Mouse (Mus musculus): ENCODE results near the gene Pknox2. TPM values are rescaled to one million over a fixed set of nuclear protein-coding genes. Genes with fewer than 3 reads are reported as not detected.

Gene Pknox2
- polyA plus RNA-seq, 1 experiment, result 8.5 TPM

DNA sequence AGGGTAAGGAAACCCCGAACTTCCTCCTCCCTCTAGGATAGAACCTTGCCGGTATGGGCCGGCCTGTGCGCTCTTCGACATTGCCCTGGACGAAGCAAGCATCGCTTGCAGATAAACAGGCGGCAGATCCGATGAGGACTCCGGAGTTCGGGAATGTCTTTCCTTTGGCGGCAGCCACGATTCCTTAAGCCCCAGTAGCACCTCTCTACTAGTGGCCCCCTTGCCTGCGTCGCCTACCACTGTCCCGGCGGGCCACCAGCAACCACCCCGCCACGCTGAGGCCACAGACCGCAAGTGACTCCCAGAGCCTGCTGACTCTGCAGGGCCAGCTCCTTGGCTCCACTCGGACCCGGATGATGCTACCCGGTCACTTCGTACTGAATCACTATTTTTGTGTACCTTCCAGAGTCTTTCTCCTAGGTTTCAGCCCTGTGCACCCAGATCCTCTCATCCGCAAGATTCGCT is 2.0 kb downstream of the Pknox2 start:
- H3K79me3 ChIP-seq (ENCODE audit: low read depth), result no peaks in the 10 kb centered on the region
- H3K27me3 ChIP-seq (ENCODE audit: control insufficient read depth, insufficient read depth, insufficient read length), result no peaks in the 10 kb centered on the region
- no peak for TF ChIP-seq CTCF (IDR thresholded peaks at IDR 0.05; ENCODE audit: control insufficient read depth, insufficient read depth, insufficient read length)
- TF ChIP-seq USF1 (IDR thresholded peaks at IDR 0.05; ENCODE audit: low read depth), result no peak
- no peak for TF ChIP-seq CEBPB (IDR thresholded peaks at IDR 0.05; ENCODE audit: low read depth)
- no peak for TF ChIP-seq MYOD1 (IDR thresholded peaks at IDR 0.05; ENCODE audit: control insufficient read depth, insufficient read length, low read depth)
- TF ChIP-seq FOSL1 (IDR thresholded peaks at IDR 0.05; ENCODE audit: insufficient read depth, low read length, poor library complexity, severe bottlenecking), result no peak
- TF ChIP-seq MAX (IDR thresholded peaks at IDR 0.05), result no peak
- no peak for TF ChIP-seq MYOG (IDR thresholded peaks at IDR 0.05; ENCODE audit: control insufficient read depth, extremely low read depth, insufficient read length)
- H3ac ChIP-seq (ENCODE audit: control insufficient read depth, insufficient read length, low read depth), result peak overlapping the region; percentile 16
- no peak overlapping the region for H3K4me3 ChIP-seq (ENCODE audit: insufficient read depth, poor library complexity, severe bottlenecking)
- no peaks in the 10 kb centered on the region for H3K36me3 ChIP-seq (ENCODE audit: control insufficient read depth, insufficient read depth)
- H3K79me2 ChIP-seq (ENCODE audit: control insufficient read depth, insufficient read depth), result no peaks in the 10 kb centered on the region

DNA sequence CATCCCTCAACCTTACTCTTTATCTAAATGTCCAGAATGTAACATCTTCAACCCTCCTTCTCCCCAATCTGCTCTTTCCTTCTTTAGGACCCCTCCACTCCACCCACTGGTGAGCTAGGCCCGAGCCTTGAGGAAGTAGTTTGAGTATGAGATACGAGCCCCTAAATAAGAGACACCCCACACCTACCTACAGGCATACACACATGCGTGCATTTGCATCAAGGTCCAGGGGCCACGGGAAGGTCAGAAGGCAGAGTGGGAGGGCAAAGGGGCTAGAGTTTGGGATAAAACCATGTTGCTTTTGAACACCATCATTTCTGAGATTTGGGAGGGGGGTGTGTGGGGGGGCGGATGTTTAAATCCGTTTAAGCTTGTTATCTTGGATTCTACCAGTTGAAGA is 2.5 kb downstream of the Pknox2 start:
- no peak for TF ChIP-seq MYOG (IDR thresholded peaks at IDR 0.05; ENCODE audit: control insufficient read depth, extremely low read depth, insufficient read length)

DNA sequence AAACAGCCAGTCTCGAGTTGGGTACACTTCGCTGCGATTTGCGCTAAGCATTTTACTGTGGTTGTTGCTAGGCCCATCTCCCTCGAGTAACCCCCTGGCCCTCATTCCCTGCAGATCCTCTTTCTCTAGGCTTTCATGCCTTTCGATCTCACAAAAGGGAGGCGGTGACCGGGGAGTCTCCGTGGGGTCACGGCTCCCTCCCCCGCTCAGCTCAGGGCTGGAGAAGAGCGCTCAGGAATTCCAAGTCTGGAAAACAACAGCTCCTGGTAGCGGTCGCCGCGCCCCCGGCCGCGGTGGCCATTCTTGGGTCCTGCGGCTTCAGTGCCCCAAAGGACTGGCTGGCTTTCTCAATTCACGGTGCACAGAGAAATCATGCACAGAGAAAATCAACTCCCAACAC is 3.0 kb downstream of the Pknox2 start:
- H3ac ChIP-seq (ENCODE audit: control insufficient read depth, insufficient read length, low read depth), result no peak overlapping the region
- no peaks in the 10 kb centered on the region for H3K27me3 ChIP-seq (ENCODE audit: control insufficient read depth, insufficient read depth, insufficient read length)
- no peak overlapping the region for H3K4me3 ChIP-seq (ENCODE audit: insufficient read depth, poor library complexity, severe bottlenecking)
- H3K79me3 ChIP-seq (ENCODE audit: low read depth), result no peaks in the 10 kb centered on the region
- H3K36me3 ChIP-seq (ENCODE audit: control insufficient read depth, insufficient read depth), result no peaks in the 10 kb centered on the region
- TF ChIP-seq MYOG (IDR thresholded peaks at IDR 0.05; ENCODE audit: control insufficient read depth, extremely low read depth, insufficient read length), result no peak
- no peaks in the 10 kb centered on the region for H3K79me2 ChIP-seq (ENCODE audit: control insufficient read depth, insufficient read depth)

More for the DNA sequence above, 2.5 kb downstream of the Pknox2 start:
- H3ac ChIP-seq (ENCODE audit: control insufficient read depth, insufficient read length, low read depth), result no peak overlapping the region
- H3K79me2 ChIP-seq (ENCODE audit: control insufficient read depth, insufficient read depth), result no peaks in the 10 kb centered on the region
- no peaks in the 10 kb centered on the region for H3K36me3 ChIP-seq (ENCODE audit: control insufficient read depth, insufficient read depth)
- no peaks in the 10 kb centered on the region for H3K27me3 ChIP-seq (ENCODE audit: control insufficient read depth, insufficient read depth, insufficient read length)
- no peak overlapping the region for H3K4me3 ChIP-seq (ENCODE audit: insufficient read depth, poor library complexity, severe bottlenecking)
- no peaks in the 10 kb centered on the region for H3K79me3 ChIP-seq (ENCODE audit: low read depth)

DNA sequence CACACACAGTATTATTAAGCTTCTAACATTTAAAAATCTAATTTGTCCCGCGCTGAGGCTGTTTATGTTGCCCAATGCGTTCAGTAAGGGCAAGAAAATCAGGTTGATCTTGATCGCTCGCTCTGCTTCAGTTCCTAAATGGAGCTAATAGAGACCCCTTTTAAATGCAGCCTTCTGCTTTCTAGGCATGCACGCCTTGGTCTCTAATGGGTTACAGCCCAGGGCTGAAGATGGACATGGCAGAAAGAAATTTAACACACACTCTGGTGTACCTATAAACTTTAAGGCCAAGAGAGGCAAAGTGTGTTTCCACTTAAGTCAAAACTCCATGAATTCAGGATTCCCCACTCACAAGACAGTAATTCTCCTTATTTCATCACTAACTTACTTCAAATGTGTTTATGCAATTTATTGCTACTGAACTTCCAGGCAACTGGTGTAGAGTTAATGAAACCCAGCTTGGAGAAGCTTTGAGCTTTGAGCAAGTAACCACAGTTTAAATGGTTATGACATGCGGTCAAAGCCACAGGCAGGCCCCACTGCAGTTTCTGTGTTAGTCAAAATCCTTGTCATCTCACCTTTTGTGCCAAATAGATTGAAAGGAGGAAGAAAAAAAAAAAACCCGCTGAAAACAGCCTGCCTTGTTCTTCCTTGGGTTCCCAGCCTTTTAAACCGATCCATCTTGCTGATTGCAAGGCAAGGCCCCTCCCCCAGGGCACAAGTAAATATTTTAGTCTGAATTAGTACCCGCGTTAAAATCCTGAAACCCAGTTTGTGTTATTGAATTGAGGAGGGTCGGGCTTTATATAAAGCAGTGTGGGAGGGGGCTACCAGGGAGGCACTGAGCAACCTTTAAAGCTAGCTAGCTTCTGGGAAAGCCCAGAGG is 3.9 kb downstream of the Pknox2 start:
- Histone ChIP-seq H3K27me3 (ENCODE audit: control insufficient read depth, insufficient read depth, insufficient read length) (no peaks in the 10 kb centered on the region), H3K36me3 (ENCODE audit: control insufficient read depth, insufficient read depth) (no peaks in the 10 kb centered on the region), H3ac (ENCODE audit: control insufficient read depth, insufficient read length, low read depth) (no peak overlapping the region), H3K4me3 (ENCODE audit: insufficient read depth, poor library complexity, severe bottlenecking) (no peak overlapping the region), H3K79me2 (ENCODE audit: control insufficient read depth, insufficient read depth) (no peaks in the 10 kb centered on the region), H3K79me3 (ENCODE audit: low read depth) (no peaks in the 10 kb centered on the region)
- TF ChIP-seq CEBPB (IDR thresholded peaks at IDR 0.05; ENCODE audit: low read depth), result no peak
- TF ChIP-seq USF1 (IDR thresholded peaks at IDR 0.05; ENCODE audit: low read depth), result no peak
- TF ChIP-seq MYOG (IDR thresholded peaks at IDR 0.05; ENCODE audit: control insufficient read depth, extremely low read depth, insufficient read length), result no peak
- TF ChIP-seq FOSL1 (IDR thresholded peaks at IDR 0.05; ENCODE audit: insufficient read depth, low read length, poor library complexity, severe bottlenecking), result no peak
- no peak for TF ChIP-seq MAX (IDR thresholded peaks at IDR 0.05)
- no peak for TF ChIP-seq CTCF (IDR thresholded peaks at IDR 0.05; ENCODE audit: control insufficient read depth, insufficient read depth, insufficient read length)
- no peak for TF ChIP-seq MYOD1 (IDR thresholded peaks at IDR 0.05; ENCODE audit: control insufficient read depth, insufficient read length, low read depth)

DNA sequence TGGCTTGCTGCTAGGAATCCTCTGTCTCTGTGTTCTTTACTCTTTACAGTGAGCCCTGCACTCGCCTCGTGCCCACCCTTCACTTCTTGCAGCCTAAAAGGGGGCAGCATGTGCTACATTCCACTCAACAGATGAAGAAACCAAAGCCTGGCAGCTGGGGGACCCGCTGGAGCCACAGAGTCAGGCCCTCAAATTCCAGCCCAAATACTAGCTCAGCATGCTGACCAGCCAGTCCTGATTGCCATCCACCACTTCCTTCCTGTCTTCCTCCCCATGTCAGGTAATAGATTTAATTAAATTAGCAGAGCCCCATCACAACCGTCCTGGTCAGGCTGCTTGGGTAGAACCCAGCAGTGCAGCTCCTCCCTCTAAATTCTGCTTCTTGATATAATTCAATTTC is 5.1 kb downstream of the Pknox2 start:
- Histone ChIP-seq H3K4me3 (ENCODE audit: insufficient read depth, poor library complexity, severe bottlenecking) (no peak overlapping the region), H3K79me3 (ENCODE audit: low read depth) (no peaks in the 10 kb centered on the region), H3K36me3 (ENCODE audit: control insufficient read depth, insufficient read depth) (no peaks in the 10 kb centered on the region), H3ac (ENCODE audit: control insufficient read depth, insufficient read length, low read depth) (no peak overlapping the region), H3K79me2 (ENCODE audit: control insufficient read depth, insufficient read depth) (no peaks in the 10 kb centered on the region), H3K27me3 (ENCODE audit: control insufficient read depth, insufficient read depth, insufficient read length) (no peaks in the 10 kb centered on the region)
- no peak for TF ChIP-seq MYOG (IDR thresholded peaks at IDR 0.05; ENCODE audit: control insufficient read depth, extremely low read depth, insufficient read length)
- TF ChIP-seq USF1 (IDR thresholded peaks at IDR 0.05; ENCODE audit: low read depth), result no peak
- no peak for TF ChIP-seq MAX (IDR thresholded peaks at IDR 0.05)
- TF ChIP-seq FOSL1 (IDR thresholded peaks at IDR 0.05; ENCODE audit: insufficient read depth, low read length, poor library complexity, severe bottlenecking), result no peak
- no peak for TF ChIP-seq CTCF (IDR thresholded peaks at IDR 0.05; ENCODE audit: control insufficient read depth, insufficient read depth, insufficient read length)

DNA sequence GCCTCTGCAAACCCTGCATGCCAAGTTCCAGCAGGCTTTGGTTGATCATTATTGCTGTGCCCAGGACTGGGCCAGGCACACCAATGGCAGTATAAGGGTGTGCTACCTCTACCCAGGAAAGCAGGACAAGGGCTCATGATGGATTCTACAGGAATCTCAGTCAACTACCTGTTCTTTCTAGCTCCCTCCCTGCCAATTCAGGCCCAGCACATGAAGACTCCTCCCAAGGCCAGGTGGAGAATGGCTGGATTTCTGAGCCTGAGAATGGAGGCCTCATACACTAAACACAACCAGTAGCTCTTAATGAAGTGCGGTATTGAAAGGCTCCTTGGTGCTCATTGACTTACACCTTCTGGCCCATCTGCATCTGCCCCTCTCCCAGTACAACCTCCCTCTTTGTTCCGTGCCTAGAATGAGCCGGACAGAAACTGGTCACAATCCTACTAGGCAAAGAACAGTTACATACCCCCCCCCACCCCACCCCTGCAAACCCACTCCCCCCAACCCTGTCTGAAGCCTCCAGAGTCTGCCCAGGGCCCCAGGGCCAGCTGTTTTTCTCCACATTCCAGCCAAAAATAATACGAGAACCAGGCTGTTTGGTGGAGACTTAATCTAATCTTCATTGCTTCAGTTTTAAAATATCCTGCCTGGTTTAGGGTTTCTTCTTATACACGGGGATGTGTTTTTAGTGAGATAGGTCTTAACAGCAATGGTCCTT is 6.6 kb downstream of the Pknox2 start:
- Histone ChIP-seq H3K27me3 (ENCODE audit: control insufficient read depth, insufficient read depth, insufficient read length) (no peaks in the 10 kb centered on the region), H3ac (ENCODE audit: control insufficient read depth, insufficient read length, low read depth) (no peak overlapping the region), H3K4me3 (ENCODE audit: insufficient read depth, poor library complexity, severe bottlenecking) (no peak overlapping the region), H3K79me3 (ENCODE audit: low read depth) (no peaks in the 10 kb centered on the region), H3K36me3 (ENCODE audit: control insufficient read depth, insufficient read depth) (no peaks in the 10 kb centered on the region), H3K79me2 (ENCODE audit: control insufficient read depth, insufficient read depth) (no peaks in the 10 kb centered on the region)
- no peak for TF ChIP-seq CEBPB (IDR thresholded peaks at IDR 0.05; ENCODE audit: low read depth)
- TF ChIP-seq USF1 (IDR thresholded peaks at IDR 0.05; ENCODE audit: low read depth), result no peak
- TF ChIP-seq MAX (IDR thresholded peaks at IDR 0.05), result no peak

Data from C2C12 (cell line).